Mouse (Mus musculus) forebrain, embryonic 10.5 days (tissue): ENCODE data around the gene BC035044. TPM values are rescaled to one million over a fixed set of nuclear protein-coding genes. Genes with fewer than 3 reads are reported as not detected.
"Not testable (repeated sequence)": the region's sequence is repeated elsewhere in the genome, so short reads cannot be mapped to it uniquely, and the experiment has no call there.

ENCODE experiments used
- DNase-seq: peaks from one replicate; pipeline ENCODE4 v3.0.0-alpha.2; 2017; ENCODE audit warnings: low spot score; ENCODE audit errors: extremely low spot score
- H3K27ac ChIP-seq: fragments of 300-500 bp; sonication (generic); 2 replicates; pipeline ENCODE4 v1.5.1; 2016; ENCODE audit warnings: mild to moderate bottlenecking
- H3K27me3 ChIP-seq: fragments of 300-500 bp; sonication (generic); 2 replicates; pipeline ENCODE4 v1.6.1; 2016; ENCODE audit warnings: mild to moderate bottlenecking; ENCODE audit not compliant: poor library complexity, severe bottlenecking
- H3K36me3 ChIP-seq: fragments of 300-500 bp; sonication (generic); replicated peaks from 2 replicates; pipeline ENCODE4 v1.6.1; 2016; ENCODE audit warnings: mild to moderate bottlenecking, moderate library complexity
- H3K4me1 ChIP-seq: fragments of 300-500 bp; sonication (generic); 2 replicates; pipeline ENCODE4 v1.6.1; 2016
- H3K4me3 ChIP-seq: fragments of 300-500 bp; sonication (generic); 2 replicates; pipeline ENCODE4 v1.5.1; 2016; ENCODE audit warnings: mild to moderate bottlenecking, moderate library complexity
- H3K9me3 ChIP-seq: fragments of 300-500 bp; sonication (generic); 2 replicates; pipeline ENCODE4 v1.6.1; 2016; ENCODE audit warnings: mild to moderate bottlenecking, moderate library complexity
- WGBS: fragments of 180-500 bp; shearing (Covaris S2); methylation state at CpG from one replicate; pipeline ENCODE4 v1.1.7; 2016; 5-methylcytosine and 5-hydroxymethylcytosine counted together
- microRNA-seq: library from miRNA; unstranded; fragments of <30 nt; microRNA quantifications from one replicate; pipeline ENCODE4, GENCODE M21; 2017
- polyA plus RNA-seq: library from polyadenylated mRNA; unstranded; fragments of >200 nt; fragmentation: Nextera tagmentation; extraction: Ambion mirVana; gene quantifications from 2 replicates; pipeline ENCODE4 v1.2.1, GENCODE M21; 2016

The BC035044 gene
- polyA plus RNA-seq, 1 experiment from 2014 or later, result 0.52 TPM

DNA sequence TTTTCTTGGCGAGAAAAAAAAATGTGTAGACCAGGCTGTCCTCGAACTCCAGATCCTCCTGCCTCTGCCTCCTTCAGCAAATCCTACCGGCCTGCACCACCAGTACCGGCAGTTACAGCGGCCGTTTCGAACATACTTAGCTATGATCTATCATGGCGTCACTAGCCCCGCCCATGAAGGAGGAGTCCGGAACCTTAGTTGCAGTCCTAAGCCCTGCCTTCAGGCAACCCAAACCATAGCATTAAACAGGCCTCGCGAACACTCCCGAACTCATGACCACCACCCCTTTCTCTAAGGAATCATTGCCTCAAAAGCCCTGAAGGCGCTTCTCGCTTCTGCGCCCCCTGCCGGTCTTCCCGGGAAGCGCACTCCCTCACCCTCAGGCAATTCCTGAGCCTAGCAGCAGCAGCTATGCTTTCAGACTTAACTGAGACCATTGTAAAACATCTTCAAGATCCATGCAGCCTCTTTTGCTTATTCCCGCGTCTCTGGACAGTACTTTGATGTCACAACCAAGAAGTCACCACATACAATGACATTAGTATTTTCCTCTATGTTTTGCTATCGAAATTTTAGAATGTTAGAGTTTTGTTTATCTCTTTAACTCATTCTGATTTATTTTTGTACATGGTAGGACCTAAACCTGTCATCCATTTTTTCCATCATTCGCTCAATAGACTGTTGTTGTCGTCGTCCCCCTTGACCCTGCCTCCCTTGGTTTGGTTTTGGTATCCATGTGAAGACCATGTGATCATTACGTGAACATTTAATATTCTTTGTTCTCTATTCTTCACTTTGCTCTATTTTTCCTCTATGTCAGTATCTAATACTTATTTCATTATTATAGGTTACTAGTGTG, 87.7 kb downstream of the BC035044 start:
- H3K27ac ChIP-seq, result peak overlapping the region; percentile 75; the same call in 1 of the 2 replicates
- H3K9me3 ChIP-seq, result no peaks in the 10 kb centered on the region; the same call in 1 of the 2 replicates
- H3K36me3 ChIP-seq, result no peaks in the 10 kb centered on the region
- no peaks in the 10 kb centered on the region for H3K27me3 ChIP-seq
- WGBS, result 10% methylated on average over 26 of the region's 26 CpGs
- peak; percentile 98 for DNase-seq
- peak overlapping the region; percentile 57 for H3K4me3 ChIP-seq
- peaks cover 17% of the 10 kb centered on the region for H3K4me1 ChIP-seq

DNA sequence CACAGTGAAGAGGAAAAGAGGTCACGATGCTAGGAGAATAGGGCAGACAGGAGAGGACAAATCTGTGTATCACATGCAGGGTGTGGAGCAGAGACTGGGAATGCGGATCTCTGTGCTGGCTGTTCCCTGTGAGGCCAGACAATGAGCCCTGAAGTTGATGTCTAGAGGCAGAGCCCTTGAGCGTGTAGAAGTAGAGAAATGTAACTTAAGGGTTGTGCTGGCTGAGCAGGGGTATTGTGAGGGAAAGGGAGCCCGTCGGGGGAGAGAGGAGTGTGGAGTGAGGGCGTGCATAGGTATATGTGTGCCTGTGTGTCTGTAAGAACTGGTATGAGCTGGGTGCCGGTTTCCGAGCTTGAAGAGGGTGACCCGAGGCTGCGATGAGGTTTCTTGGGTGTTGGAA, 88.4 kb downstream of the BC035044 start:
- Histone ChIP-seq H3K4me3 (peak overlapping the region; percentile 57), H3K27me3 (no peaks in the 10 kb centered on the region), H3K36me3 (no peaks in the 10 kb centered on the region), H3K9me3 (no peaks in the 10 kb centered on the region; the same call in 1 of the 2 replicates), H3K4me1 (peaks cover 24% of the 10 kb centered on the region), H3K27ac (peak overlapping the region; percentile 75)
- DNase-seq, result no peak
- 14% methylated on average over 10 of the region's 10 CpGs for WGBS

DNA sequence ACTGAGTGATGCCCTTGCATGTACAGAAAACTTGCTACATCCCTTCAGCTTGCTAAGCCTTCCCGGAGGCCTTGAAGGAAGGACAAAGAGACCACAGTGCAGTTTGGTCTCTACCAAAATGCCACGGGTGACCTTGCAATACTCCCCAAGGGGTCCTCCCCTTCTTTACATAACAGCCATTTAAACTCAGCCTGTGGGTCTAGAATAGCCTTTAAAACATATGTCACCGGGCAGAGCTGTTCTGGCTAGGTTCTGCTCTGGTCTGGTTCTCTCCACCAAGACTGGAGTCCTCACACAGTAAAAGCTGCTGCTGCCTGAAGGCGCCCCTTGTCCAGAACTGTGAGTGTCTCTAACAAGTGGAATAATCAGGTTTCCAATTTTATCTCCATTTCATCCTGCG, 90.2 kb downstream of the BC035044 start:
- not testable (repeated sequence) for H3K27me3 ChIP-seq, H3K9me3 ChIP-seq, DNase-seq, H3K36me3 ChIP-seq, H3K27ac ChIP-seq, H3K4me3 ChIP-seq
- peaks cover 26% of the 10 kb centered on the region for H3K4me1 ChIP-seq
- WGBS, result 82% methylated on average over 5 of the region's 5 CpGs

DNA sequence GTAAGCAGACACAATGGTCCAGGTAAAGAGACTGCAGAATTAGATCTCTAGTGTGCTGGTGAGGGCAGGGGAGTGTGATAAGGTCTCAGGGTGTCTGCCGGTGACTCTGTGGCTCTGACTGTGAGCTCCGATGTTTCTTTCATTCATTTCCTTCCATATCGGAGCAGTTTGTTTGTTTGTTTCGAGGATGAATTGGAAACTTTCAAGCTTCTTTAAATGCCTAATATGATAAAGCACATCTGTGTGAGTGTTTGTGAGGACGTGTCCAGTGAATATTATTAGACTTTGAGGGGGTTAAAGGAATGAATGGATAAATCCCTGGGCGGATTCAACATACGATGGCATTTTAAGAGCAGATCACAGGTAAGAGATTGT, 91.0 kb downstream of the BC035044 start:
- WGBS, result 23% methylated on average over 7 of the region's 7 CpGs
- H3K4me3 ChIP-seq, result peak overlapping the region; percentile 63
- H3K36me3 ChIP-seq, result no peaks in the 10 kb centered on the region
- peak overlapping the region; percentile 87 for H3K27ac ChIP-seq
- no peaks in the 10 kb centered on the region for H3K9me3 ChIP-seq
- no peaks in the 10 kb centered on the region for H3K27me3 ChIP-seq
- DNase-seq, result no peak
- H3K4me1 ChIP-seq, result peaks cover 26% of the 10 kb centered on the region

DNA sequence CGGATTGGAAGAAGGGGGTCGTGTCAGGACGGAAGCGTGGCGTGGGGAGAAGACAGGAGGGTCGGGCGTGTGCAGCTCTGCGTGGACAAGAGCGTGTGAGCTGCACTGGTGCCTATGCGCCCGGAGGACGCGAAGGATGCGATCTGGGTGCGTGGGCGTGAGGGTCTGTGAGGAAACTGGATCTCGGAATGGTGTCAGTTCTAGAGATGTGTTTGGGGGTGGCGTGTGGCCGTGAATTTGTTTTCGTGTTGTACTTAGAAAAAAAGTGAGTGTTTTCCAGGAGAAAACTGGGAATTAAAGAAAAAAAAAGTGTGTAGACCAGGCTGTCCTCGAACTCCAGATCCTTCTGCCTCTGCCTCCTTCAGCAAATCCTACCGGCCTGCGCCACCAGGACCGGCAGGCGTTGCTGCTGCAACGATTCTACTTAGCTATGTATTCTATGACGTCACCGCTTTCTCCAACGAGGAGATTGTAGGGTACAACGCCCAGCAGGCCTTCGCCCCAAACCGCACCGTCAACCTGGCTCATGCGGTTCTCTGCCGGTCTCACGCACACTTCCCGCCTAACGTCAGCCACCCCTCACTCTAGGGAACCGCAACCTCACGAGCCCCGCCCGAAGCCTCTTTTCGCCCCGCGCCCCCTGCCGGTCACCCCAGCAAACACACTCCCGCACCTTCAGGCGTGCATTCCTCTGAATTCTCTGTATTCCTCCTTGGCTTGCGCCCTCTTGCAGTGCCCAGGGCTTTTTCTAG, 91.6 kb downstream of the BC035044 start:
- H3K27me3 ChIP-seq, H3K36me3 ChIP-seq, H3K9me3 ChIP-seq: not testable (repeated sequence)
- peak overlapping the region; percentile 87 for H3K27ac ChIP-seq
- peak; percentile 91 for DNase-seq
- H3K4me3 ChIP-seq, result peak overlapping the region; percentile 63
- H3K4me1 ChIP-seq, result peaks cover 26% of the 10 kb centered on the region
- under 1% methylated on average over 49 of the region's 49 CpGs for WGBS

Small RNAs within 50 kb of the gene (microRNA-seq; reads per million reads assigned to microRNA genes)
- gene Gm27336, result not detected

Other genes starting within 250 kb of the BC035044 start
- not detected in 2 replicates for gene Clec2h, start 228.7 kb downstream of the BC035044 start, polyA plus RNA-seq
- gene Klrb1, start 168.1 kb downstream of the BC035044 start, polyA plus RNA-seq, result not detected in 2 replicates
- gene Klrb1c, start 101.9 kb downstream of the BC035044 start, polyA plus RNA-seq, result not detected in 2 replicates
- gene Gm44511, start 64.8 kb downstream of the BC035044 start, polyA plus RNA-seq, result not detected in 2 replicates
- gene Klrb1b, start 64.8 kb downstream of the BC035044 start, polyA plus RNA-seq, result not detected in 2 replicates
- gene Clec2i, start 3.5 kb downstream of the BC035044 start, polyA plus RNA-seq, result not detected in 2 replicates
- not detected in 2 replicates for gene Clec2g, start 43.3 kb upstream of the BC035044 start, polyA plus RNA-seq
- 0.10 TPM in 1 of 2 replicates, not detected in the other for gene Klrb1f, start 154.8 kb upstream of the BC035044 start, polyA plus RNA-seq
- gene Clec2e, start 209.8 kb upstream of the BC035044 start, polyA plus RNA-seq, result not detected in 2 replicates